Mouse (Mus musculus) natural killer cell, adult 2 months (primary cell): ENCODE measurements around the gene Gpr152.
A peak's percentile ranks its signal among the peaks of the same experiment; 100 is the strongest.
"Not testable (repeated sequence)": the region's sequence is repeated elsewhere in the genome, so short reads cannot be mapped to it uniquely, and the experiment has no call there.

Source experiments
- DNase-seq, 2 experiments: peaks; one replicate each; pipeline ENCODE4 v3.0.0; 2022; ENCODE audit warnings: low spot score in 2 of 2

The Gpr152 gene

GRCm38 (mm10) chr19:4130106-4130505 is 9.5 kb upstream of the Gpr152 start:
- DNase-seq = no peak

DNA sequence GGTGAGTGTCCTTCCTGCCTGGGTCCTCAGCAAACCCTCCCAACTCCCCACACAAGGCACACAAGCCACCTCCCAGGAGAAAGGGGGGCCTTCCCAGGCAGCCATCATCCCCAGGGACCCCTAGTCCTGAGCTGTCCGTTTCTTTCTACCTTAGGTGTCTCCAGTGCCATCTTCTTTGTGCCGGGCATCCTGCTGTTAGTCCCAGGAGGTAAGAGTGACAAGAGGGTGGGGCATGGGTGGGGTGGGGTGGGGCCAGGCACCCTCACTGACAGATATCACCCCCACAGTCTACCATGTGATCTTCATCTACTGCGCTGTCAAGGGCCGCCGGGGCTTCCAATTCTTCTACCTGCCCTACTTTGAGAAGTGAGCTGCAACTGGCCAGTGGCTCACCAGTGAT is 8.5 kb upstream of the Gpr152 start:
- DNase-seq = no peak

GRCm38 (mm10) chr19:4131768-4132167 is 7.8 kb upstream of the Gpr152 start:
- no peak for DNase-seq

DNA sequence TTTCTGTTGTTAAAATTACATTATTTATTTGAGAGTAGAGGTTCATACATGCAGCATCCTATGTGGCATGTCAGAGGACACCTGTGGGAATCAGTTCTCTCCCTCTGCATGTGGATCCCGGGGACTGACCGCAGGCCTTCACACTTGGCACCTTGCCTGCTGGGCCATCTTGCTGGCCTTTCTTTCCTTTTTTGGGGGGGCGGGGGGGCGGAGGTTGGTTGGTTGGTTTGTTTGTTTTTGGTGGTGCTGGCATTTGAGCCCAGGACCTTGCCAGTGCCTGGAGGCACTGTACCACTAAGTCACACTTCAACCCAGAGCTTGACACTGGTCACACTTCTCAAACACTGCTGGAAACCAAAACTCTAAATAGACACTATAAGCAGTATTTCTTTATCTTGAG is 5.2 kb upstream of the Gpr152 start:
- no peak for DNase-seq

GRCm38 (mm10) chr19:4135229-4135962 is 4.2 kb upstream of the Gpr152 start:
- DNase-seq = not testable (repeated sequence)

GRCm38 (mm10) chr19:4135963-4136345 is 3.6 kb upstream of the Gpr152 start:
- peak in 1 of 2 experiments; percentile 50 for DNase-seq

DNA sequence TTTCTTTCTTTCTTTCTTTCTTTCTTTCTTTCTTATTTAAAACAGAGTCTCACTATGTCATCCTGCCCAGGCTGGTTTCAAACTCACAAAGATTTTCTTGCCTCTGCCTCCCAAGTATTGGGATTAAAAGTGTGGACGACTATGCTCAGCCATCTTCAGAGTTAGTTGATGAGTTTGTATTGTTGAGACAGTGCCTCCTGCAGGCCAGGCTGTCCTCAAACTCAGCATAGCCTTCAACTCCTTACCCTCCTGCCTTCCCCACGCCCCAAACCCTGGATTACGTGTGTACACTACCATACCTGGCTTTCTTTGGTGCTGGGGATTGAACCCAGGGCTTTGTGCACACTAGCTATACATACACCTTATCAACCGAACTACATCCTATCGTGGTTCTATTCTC is 3.1 kb upstream of the Gpr152 start:
- no peak for DNase-seq

DNA sequence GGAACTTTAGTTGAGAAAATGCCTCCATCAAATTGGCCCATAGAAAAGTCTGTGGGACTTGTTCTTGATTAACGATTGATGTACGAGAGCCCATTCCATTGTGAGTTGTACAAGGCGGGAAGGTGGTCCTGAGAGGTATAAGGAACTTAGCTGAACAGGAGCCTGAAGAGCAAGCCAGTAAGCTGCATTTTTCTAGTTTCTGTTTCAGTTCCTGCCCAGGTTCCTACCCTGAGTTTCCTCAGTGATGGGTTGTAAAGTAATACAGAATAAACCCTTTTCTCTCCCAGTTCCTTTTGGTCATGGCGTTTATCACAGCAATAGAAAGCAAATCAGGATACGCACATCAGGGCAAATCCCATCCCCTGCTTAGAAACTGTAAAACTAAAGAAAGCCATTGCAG is 1.7 kb upstream of the Gpr152 start:
- no peak for DNase-seq

DNA sequence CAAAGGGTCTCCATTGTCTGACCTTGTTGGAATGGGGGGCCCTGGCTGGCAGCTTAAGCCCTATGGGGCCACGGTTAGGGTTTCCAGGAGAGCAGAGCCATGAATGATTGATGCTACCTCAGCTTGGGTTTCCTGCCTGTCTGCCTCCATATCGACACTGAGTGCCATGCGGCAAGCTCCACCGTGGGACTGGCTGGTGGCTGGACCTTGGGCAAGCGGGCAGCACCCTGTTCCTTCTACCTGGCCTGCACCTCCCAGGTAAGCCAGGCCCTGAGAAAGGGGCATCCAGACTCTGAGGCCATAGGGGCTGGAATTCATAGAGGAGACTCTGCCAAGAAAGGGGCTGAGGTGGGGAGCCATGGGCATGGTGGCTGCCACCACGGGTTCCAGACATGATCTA is 560 bp downstream of the Gpr152 start:
- no peak for DNase-seq

- DNase-seq = no peak
Observed at GRCm38 (mm10) chr19:4142416-4143173, 3.0 kb downstream of the Gpr152 start.

DNA sequence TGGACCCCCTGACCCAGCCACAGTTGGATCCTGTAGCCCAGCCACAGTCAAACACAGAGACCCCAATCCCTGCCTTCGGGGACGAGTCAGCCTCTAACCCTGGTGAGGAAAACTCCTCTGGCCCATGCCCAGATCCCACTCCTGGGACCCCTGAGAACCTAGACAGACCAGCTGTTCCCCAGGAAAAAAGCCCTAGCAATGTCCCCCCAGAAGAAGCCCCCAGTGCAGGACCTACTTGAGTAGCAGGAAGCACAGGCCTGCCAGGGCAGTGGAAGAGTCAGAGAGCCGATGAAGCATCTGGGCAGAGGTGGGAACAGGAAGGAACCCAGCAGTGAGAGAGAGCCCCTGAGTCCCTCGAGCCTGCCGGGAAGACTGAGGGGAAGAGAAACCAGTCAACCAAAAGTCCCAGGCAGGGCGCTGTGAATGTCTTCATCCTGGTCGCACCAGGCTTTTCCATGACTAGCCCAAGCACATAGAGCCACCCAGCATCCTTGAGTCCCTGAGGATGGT is 4.2 kb downstream of the Gpr152 start, which contains the start of gene Cabp4:
TSS of gene Cabp4 (minus strand) at position 275 of the 510 bp plus-strand sequence.
- DNase-seq = no peak

DNA sequence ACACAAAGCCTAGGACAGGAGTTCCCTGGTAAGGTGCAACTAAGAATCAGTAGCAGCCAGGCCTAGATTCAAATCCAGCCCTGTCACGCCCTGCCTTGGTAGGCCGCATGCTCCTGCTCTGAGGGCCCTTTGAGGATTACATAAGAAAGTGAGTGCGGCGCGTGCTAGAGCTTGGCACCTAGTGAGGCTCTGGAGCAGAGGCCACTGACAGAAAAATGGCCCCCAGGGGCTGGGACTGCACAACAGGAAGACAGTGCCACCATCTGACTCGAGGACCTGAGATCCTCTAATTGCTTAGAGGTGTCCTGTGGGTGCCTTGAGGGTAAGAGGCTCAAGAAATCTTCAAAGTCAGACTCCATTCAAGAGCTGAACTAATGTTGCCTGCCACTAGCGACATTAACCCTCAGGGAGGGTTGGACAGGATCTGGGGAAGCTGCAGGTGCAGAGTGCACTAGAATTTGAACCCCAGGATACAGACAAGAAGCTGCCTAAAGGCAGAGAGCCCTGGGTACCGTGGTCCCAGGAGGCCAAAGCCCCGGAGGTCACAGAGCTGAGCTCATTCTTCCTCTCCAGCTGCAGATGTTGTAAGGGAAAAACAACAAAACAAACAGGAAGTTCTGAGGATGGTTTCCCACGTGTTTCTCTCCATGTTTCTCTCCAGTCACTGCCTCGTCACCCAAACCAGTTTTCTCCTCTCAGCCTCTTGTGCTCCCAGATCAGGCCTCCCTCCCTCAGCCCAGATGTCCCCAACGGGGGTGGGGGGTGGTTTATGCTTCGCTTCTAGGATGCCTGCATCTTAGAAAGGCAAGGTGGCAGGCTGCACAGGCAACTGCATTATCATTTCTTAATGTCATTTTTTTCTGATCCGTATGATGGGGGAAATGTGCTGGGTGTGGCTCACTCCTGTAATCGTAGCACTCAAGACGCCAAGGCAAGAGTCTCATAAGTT is 5.2 kb downstream of the Gpr152 start:
- DNase-seq = no peak

- DNase-seq = no peak
Observed at GRCm38 (mm10) chr19:4145936-4146335, 6.3 kb downstream of the Gpr152 start.

GRCm38 (mm10) chr19:4146366-4147021 is 6.9 kb downstream of the Gpr152 start:
- no peak for DNase-seq

DNA sequence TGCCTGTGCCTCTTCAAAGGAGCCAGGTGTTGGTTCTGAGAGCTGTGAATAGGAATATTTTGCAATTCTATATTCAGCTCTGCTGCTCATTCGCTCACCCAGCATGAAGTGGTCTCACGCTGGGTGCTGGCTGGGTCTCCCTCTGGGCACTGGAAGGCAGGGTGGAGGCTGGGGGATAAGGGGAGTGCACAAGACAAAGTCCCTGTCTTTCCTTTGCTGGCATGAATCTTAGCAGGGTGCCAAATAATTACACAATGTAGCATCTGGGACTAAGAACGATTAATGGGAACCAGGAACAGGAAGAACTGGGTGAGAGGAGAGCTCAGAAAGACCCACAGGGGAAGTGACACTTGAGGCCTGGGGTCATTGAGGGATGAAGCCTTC is 7.4 kb downstream of the Gpr152 start:
- no peak for DNase-seq

- DNase-seq = no peak
Observed at GRCm38 (mm10) chr19:4147782-4148490, 8.3 kb downstream of the Gpr152 start.

DNA sequence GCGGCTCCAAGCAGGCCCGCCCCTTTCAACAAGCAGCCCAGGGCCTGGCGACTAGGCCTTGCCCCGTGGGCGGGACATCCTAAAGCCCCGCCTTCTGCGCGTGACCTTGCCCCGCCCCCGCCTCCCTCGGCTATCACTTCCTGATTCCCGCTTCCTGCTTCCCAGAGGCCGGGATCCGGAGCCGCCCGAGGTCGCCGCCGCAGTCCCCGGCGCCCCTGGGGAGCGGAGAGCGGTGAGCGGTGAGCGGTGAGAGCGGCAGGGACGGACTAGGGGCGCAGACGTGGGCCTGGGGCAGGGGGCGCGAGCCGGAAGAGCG is 8.9 kb downstream of the Gpr152 start, which contains the start of gene Coro1b:
TSS of gene Coro1b (plus strand) at position 129 of the 316 bp plus-strand sequence.
- DNase-seq = peak; percentile 81 to 89

DNA sequence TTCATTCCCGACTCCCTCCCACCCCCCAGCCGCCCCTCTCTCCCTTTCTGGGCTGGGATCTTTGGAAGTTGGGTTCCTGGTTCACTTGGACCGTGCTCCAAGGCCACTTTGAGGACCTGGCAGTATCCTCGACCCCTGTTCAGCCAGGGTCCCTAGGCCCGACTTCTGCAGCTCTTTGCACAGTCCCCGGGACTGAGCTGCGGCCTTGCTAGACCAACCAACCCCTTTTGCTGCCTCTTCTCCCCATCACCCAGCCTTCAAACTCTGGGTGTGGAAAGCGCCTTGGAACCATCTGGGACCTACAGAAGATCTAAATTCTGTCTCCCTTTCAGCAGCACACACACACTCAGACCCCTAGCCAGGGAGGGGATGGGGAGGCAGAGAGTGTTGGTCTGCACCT is 9.2 kb downstream of the Gpr152 start:
- no peak for DNase-seq

DNA sequence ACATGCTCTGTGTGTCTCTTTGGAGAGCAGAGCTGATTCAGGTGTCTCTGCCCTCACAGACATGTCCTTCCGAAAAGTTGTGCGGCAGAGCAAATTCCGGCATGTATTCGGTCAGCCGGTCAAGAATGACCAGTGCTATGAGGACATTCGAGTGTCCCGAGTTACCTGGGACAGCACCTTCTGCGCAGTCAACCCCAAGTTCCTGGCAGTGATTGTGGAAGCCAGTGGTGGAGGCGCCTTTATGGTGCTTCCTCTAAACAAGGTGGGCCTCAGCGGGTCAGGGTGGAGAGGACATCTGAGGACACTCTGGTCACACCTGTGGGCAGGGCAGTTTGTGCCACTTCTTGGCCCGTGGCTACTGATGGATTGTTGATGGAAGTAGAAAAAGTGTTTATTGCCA is 9.7 kb downstream of the Gpr152 start:
- DNase-seq = no peak

- DNase-seq = no peak
Observed at GRCm38 (mm10) chr19:4149764-4150461, 10.3 kb downstream of the Gpr152 start.
